Mouse (Mus musculus) G1E (cell line): Measurements from ENCODE around the gene Arhgef11. TPM values are rescaled to one million over a fixed set of nuclear protein-coding genes. Genes with fewer than 3 reads are reported as not detected.

ENCODE experiments used
- ATAC-seq: 2 replicates; pipeline ENCODE4 v1.8.0; 2016; ENCODE audit warnings: mild to moderate bottlenecking; ENCODE audit not compliant: insufficient number of reproducible peaks, poor library complexity, low FRiP score, severe bottlenecking; ENCODE audit errors: extremely low read depth
- DNase-seq: peaks from one replicate; pipeline ENCODE4 v3.0.0; 2012; ENCODE audit warnings: low spot score
- H3K27me3 ChIP-seq: 2 replicates; pipeline ENCODE4 v1.6.1; 2012; ENCODE audit warnings: mild to moderate bottlenecking, low read length, inconsistent platforms; ENCODE audit not compliant: insufficient read depth
- H3K36me3 ChIP-seq: replicated peaks from 2 replicates; pipeline ENCODE3; 2012; ENCODE audit warnings: mild to moderate bottlenecking, inconsistent platforms
- H3K4me1 ChIP-seq: 2 replicates; pipeline ENCODE4 v1.6.1; 2012; ENCODE audit warnings: low read depth, low read length, inconsistent platforms, mixed read lengths; ENCODE audit not compliant: insufficient read depth
- H3K4me3 ChIP-seq: 2 replicates; pipeline ENCODE4 v1.5.1; 2012; ENCODE audit warnings: low read depth, mild to moderate bottlenecking, inconsistent platforms, low read length, moderate library complexity, mixed read lengths
- H3K9me3 ChIP-seq: replicated peaks from 2 replicates; pipeline ENCODE4 v1.6.1; 2012; ENCODE audit warnings: inconsistent platforms
- CTCF ChIP-seq: IDR thresholded peaks from 2 replicates; pipeline ENCODE4 v1.5.1; 2012; ENCODE audit warnings: low read depth, low read length, inconsistent platforms, mixed read lengths
- GATA1 ChIP-seq: IDR thresholded peaks from 2 replicates; pipeline ENCODE4 v1.6.1; 2012; ENCODE audit warnings: borderline replicate concordance, low read length, inconsistent platforms, mixed read lengths
- GATA2 ChIP-seq: IDR thresholded peaks from 2 replicates; pipeline ENCODE4 v1.6.1; 2012; ENCODE audit warnings: low read depth, low read length, inconsistent platforms, borderline replicate concordance
- POLR2AphosphoS5 ChIP-seq: IDR thresholded peaks from 2 replicates; pipeline ENCODE4 v1.6.1; 2012; ENCODE audit warnings: low read depth, low read length, inconsistent platforms; ENCODE audit not compliant: insufficient replicate concordance
- TAL1 ChIP-seq: conservative IDR thresholded peaks from 2 replicates; pipeline ENCODE4 v1.6.1; 2012; ENCODE audit warnings: low read depth, low read length, inconsistent platforms, mixed read lengths
- polyA plus RNA-seq: library from polyadenylated mRNA; stranded (reverse); fragments of >175 nt; gene quantifications from 2 replicates; pipeline ENCODE4 v1.2.3, GENCODE M21; 2012
- total RNA-seq, 2 experiments: library from RNA; stranded (forward) in 1 of 2; stranded (reverse) in 1 of 2; fragments of 200-1000 nt in 1 of 2; fragments of >200 nt in 1 of 2; fragmentation: Nextera tagmentation in 1 of 2; gene quantifications; 2 replicates each; pipeline ENCODE4 v1.2.3; 2014 to 2017

Gene Arhgef11
- total and polyA plus RNA-seq, 3 experiments: 5.1 to 14.5 (median 14.4) TPM

- no peak for TF ChIP-seq GATA2
- TF ChIP-seq CTCF: no peak
- no peak for TF ChIP-seq TAL1
- TF ChIP-seq GATA1: no peak
- no peak for TF ChIP-seq POLR2AphosphoS5
- peaks cover 12% of the 10 kb centered on the region for H3K36me3 ChIP-seq
- DNase-seq: no peak
- no peak overlapping the region for H3K4me3 ChIP-seq
- H3K9me3 ChIP-seq: no peaks in the 10 kb centered on the region
- no peak for ATAC-seq
- no peaks in the 10 kb centered on the region for H3K27me3 ChIP-seq
- H3K4me1 ChIP-seq: no peaks in the 10 kb centered on the region
Measured at GRCm38 (mm10) chr3:87630899-87631298, 13.5 kb downstream of the Arhgef11 start.

GRCm38 (mm10) chr3:87631408-87631807 lies 14.0 kb downstream of the Arhgef11 start:
- ATAC-seq (no peak), DNase-seq (no peak)
- no peaks in the 10 kb centered on the region for H3K27me3 ChIP-seq
- no peak overlapping the region for H3K4me3 ChIP-seq
- TF ChIP-seq TAL1 (no peak), POLR2AphosphoS5 (no peak), GATA1 (no peak)
- H3K4me1 ChIP-seq: no peaks in the 10 kb centered on the region
- peaks cover 15% of the 10 kb centered on the region for H3K36me3 ChIP-seq
- H3K9me3 ChIP-seq: no peaks in the 10 kb centered on the region

GRCm38 (mm10) chr3:87635514-87635913 lies 18.2 kb downstream of the Arhgef11 start:
- H3K27me3 ChIP-seq: no peaks in the 10 kb centered on the region
- DNase-seq (no peak), ATAC-seq (no peak)
- H3K4me3 ChIP-seq: no peak overlapping the region
- TF ChIP-seq GATA2: no peak
- no peak for TF ChIP-seq CTCF
- no peak for TF ChIP-seq POLR2AphosphoS5
- TF ChIP-seq GATA1: no peak
- no peak for TF ChIP-seq TAL1
- H3K36me3 ChIP-seq: peaks cover 14% of the 10 kb centered on the region
- H3K9me3 ChIP-seq: no peaks in the 10 kb centered on the region
- no peaks in the 10 kb centered on the region for H3K4me1 ChIP-seq

GRCm38 (mm10) chr3:87643453-87643852 lies 26.1 kb downstream of the Arhgef11 start:
- Histone ChIP-seq H3K27me3 (no peaks in the 10 kb centered on the region), H3K4me3 (no peak overlapping the region), H3K9me3 (no peaks in the 10 kb centered on the region), H3K4me1 (no peaks in the 10 kb centered on the region), H3K36me3 (peaks cover 2% of the 10 kb centered on the region)
- no peak for DNase-seq
- no peak for ATAC-seq
- TF ChIP-seq GATA1: no peak
- TF ChIP-seq POLR2AphosphoS5: no peak
- TF ChIP-seq TAL1: no peak
- no peak for TF ChIP-seq CTCF
- TF ChIP-seq GATA2: no peak

- H3K4me1 ChIP-seq: no peaks in the 10 kb centered on the region
- no peak for TF ChIP-seq CTCF
- TF ChIP-seq TAL1: no peak
- no peak for TF ChIP-seq GATA1
- no peak for TF ChIP-seq POLR2AphosphoS5
- no peak for TF ChIP-seq GATA2
- H3K36me3 ChIP-seq: peaks cover 2% of the 10 kb centered on the region
- no peaks in the 10 kb centered on the region for H3K9me3 ChIP-seq
- H3K27me3 ChIP-seq: no peaks in the 10 kb centered on the region
- ATAC-seq: no peak
- H3K4me3 ChIP-seq: no peak overlapping the region
- no peak for DNase-seq
Measured at GRCm38 (mm10) chr3:87646174-87646573, 28.8 kb downstream of the Arhgef11 start.

GRCm38 (mm10) chr3:87649063-87649462 lies 31.7 kb downstream of the Arhgef11 start:
- peaks cover 2% of the 10 kb centered on the region for H3K36me3 ChIP-seq
- no peaks in the 10 kb centered on the region for H3K4me1 ChIP-seq
- no peak for ATAC-seq
- H3K27me3 ChIP-seq: no peaks in the 10 kb centered on the region
- TF ChIP-seq GATA2 (no peak), TAL1 (no peak), CTCF (no peak), GATA1 (no peak), POLR2AphosphoS5 (no peak)
- H3K9me3 ChIP-seq: no peaks in the 10 kb centered on the region
- no peak for DNase-seq
- H3K4me3 ChIP-seq: no peak overlapping the region

GRCm38 (mm10) chr3:87658348-87658747 lies 41.0 kb downstream of the Arhgef11 start:
- no peaks in the 10 kb centered on the region for H3K27me3 ChIP-seq
- peaks cover 5% of the 10 kb centered on the region for H3K36me3 ChIP-seq
- H3K4me1 ChIP-seq: no peaks in the 10 kb centered on the region
- ATAC-seq (no peak), DNase-seq (no peak)
- no peak overlapping the region for H3K4me3 ChIP-seq
- TF ChIP-seq GATA1: no peak
- TF ChIP-seq GATA2: no peak
- no peak for TF ChIP-seq POLR2AphosphoS5
- no peak for TF ChIP-seq TAL1
- no peak for TF ChIP-seq CTCF
- H3K9me3 ChIP-seq: no peaks in the 10 kb centered on the region
